Mouse (Mus musculus): ENCODE measurements around the gene Pdpk1.

GRCm38 (mm10) chr17:24090575-24090974 lies 60.1 kb downstream of the Pdpk1 start:
- no peak for TF ChIP-seq POLR2A (IDR thresholded peaks at IDR 0.05; ENCODE audit: borderline replicate concordance, insufficient read depth, low read length)
- no peak for TF ChIP-seq CTCF (IDR thresholded peaks at IDR 0.05; ENCODE audit: borderline replicate concordance, insufficient read depth, low read depth, low read length)
